Mouse (Mus musculus) layer of hippocampus, adult 8-10 months (tissue): ENCODE results near the gene Olfr1369-ps1. TPM values are rescaled to one million over a fixed set of nuclear protein-coding genes. Genes with fewer than 3 reads are reported as not detected.

ENCODE experiments used
- DNase-seq, 2 experiments: peaks; one replicate each; pipeline ENCODE4 v3.0.0; 2022; ENCODE audit warnings: low spot score in 2 of 2
- total RNA-seq, 4 experiments: library from RNA; stranded (reverse); gene quantifications; 2 replicates each; pipeline ENCODE4 v1.2.4; 2022

Gene Olfr1369-ps1
- total RNA-seq, 4 experiments from 2014 or later = 0.08 TPM; not detected in 3

GRCm38 (mm10) chr13:21168371-21169011, 57.2 kb downstream of the Olfr1369-ps1 start:
- no peak for DNase-seq

Other genes starting within 250 kb of the Olfr1369-ps1 start
- not detected for gene Olfr1370, start 36.5 kb upstream of the Olfr1369-ps1 start, total RNA-seq
- not detected for gene Olfr263, start 18.2 kb downstream of the Olfr1369-ps1 start, total RNA-seq
- not detected for gene Olfr1368, start 34.4 kb downstream of the Olfr1369-ps1 start, total RNA-seq
- 10 to 100 TPM; 37.2 to 44.2 (median 40.2) TPM for gene Trim27, start 68.0 kb downstream of the Olfr1369-ps1 start, total RNA-seq
- not detected for gene Gpx5, start 181.2 kb downstream of the Olfr1369-ps1 start, total RNA-seq
- not detected for gene Gpx6, start 200.6 kb downstream of the Olfr1369-ps1 start, total RNA-seq
- gene Olfr1367, start 235.4 kb downstream of the Olfr1369-ps1 start, total RNA-seq = not detected